In the genomic region with DNA sequence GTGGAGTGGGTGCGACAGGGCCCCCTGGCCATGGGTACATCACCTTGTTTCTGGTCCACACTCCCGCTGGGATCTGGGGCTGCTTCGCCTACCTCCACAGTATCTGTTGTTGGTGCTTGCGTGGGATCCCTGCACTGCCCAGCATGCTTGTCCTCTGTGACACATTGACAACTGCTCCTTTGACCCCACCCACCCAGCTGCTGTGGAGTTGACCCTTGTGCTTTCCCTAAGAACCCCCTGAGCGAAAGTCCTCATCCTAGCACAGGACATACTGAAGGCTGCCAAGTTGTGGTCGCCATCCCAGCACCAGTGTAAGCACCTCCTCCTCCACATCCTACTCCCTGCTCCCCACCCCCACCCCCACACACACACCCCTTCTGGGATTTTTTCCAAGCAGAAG, we compare ENCODE assay signal across 15 mouse cellular contexts.
DNase-seq lines count a peak whose midpoint lies in the region; ATAC-seq lines count a peak whose summit lies in the region.
"Had no signal": no experiment of that assay in that cellular context is flagged by ENCODE, and none has a peak within 500 bp of the region (broad histone marks: within the 10 kb centered on the region; RNA-seq: fewer than 3 reads in every experiment).

No protein-coding gene starts in this region.

- no peak overlapping the region for H3K4me3 ChIP-seq in heart, embryonic 11.5 days (ENCODE audit: low read depth, low read length)
- H3K4me3 ChIP-seq in lung, embryonic 16.5 days (ENCODE audit: low read length): no peak overlapping the region
- H3K4me3 ChIP-seq: embryonic facial prominence, embryonic 10.5 days; forebrain, embryonic 15.5 days had no signal

- 65% methylated on average over 6 of the region's 6 CpGs for WGBS in heart, embryonic 11.5 days (ENCODE audit: insufficient replicate concordance)
- 46% methylated on average over 6 of the region's 6 CpGs for WGBS in lung, embryonic 16.5 days

- no peak for DNase-seq in heart, postnatal 36 days
- no peak for DNase-seq in lung, adult 18-20 months
- peak; percentile 89 for DNase-seq in kidney, adult 9 months
- peak; percentile 74 to 86 for DNase-seq in kidney, postnatal 36 days
- DNase-seq in testis, postnatal 14 days (ENCODE audit: low spot score): no peak
- DNase-seq: adrenal gland, postnatal 14 days; cerebellum, adult 18-20 months; layer of hippocampus, adult 9-11 months; midbrain, embryonic 14.5 days; right cerebral cortex, adult 18-20 months had no signal

- H3K27me3 ChIP-seq in heart, embryonic 11.5 days (ENCODE audit: control insufficient read depth, insufficient read depth, low read length): no peaks in the 10 kb centered on the region
- H3K27me3 ChIP-seq in lung, embryonic 16.5 days (ENCODE audit: control insufficient read depth, insufficient read depth, low read depth, low read length): no peaks in the 10 kb centered on the region
- H3K27me3 ChIP-seq: forebrain, embryonic 15.5 days had no signal

- 0 out of 2 replicates have a peak, but pooled peaks have one; percentile 31 for ATAC-seq in heart, embryonic 11.5 days (replicated peaks; ENCODE audit: insufficient number of reproducible peaks, low FRiP score, low TSS enrichment)
- peak; percentile 37; the same call in 1 of the 2 replicates for ATAC-seq in lung, embryonic 16.5 days (ENCODE audit: low read depth)
- no peak for ATAC-seq in inflammation-experienced regulatory T-cells, adult 6 months
- ATAC-seq: forebrain, embryonic 15.5 days had no signal

- no peaks in the 10 kb centered on the region for H3K4me1 ChIP-seq in heart, embryonic 11.5 days (ENCODE audit: control insufficient read depth, insufficient read depth, low read length)
- peaks cover 9% of the 10 kb centered on the region for H3K4me1 ChIP-seq in lung, embryonic 16.5 days (replicated peaks; ENCODE audit: control insufficient read depth, insufficient read depth, low read length)

- no peak overlapping the region for H3K27ac ChIP-seq in heart, embryonic 11.5 days (ENCODE audit: low read depth, low read length)
- H3K27ac ChIP-seq in lung, embryonic 16.5 days (ENCODE audit: low read length): peak overlapping the region; percentile 22; the same call in 1 of the 2 replicates
- H3K27ac ChIP-seq: embryonic facial prominence, embryonic 10.5 days; forebrain, embryonic 15.5 days had no signal

- no peak overlapping the region for H3K4me2 ChIP-seq in heart, embryonic 11.5 days
- no peak overlapping the region for H3K4me2 ChIP-seq in lung, embryonic 16.5 days (ENCODE audit: low read depth, low read length)
- H3K4me2 ChIP-seq: forebrain, embryonic 15.5 days had no signal

- H3K9me3 ChIP-seq in heart, embryonic 11.5 days (replicated peaks; ENCODE audit: control insufficient read depth, low read length): no peaks in the 10 kb centered on the region
- no peaks in the 10 kb centered on the region for H3K9me3 ChIP-seq in lung, embryonic 16.5 days (ENCODE audit: control insufficient read depth, low read length)
- H3K9me3 ChIP-seq: embryonic facial prominence, embryonic 10.5 days; forebrain, embryonic 15.5 days had no signal

- no peaks in the 10 kb centered on the region for H3K36me3 ChIP-seq in heart, embryonic 11.5 days (ENCODE audit: control insufficient read depth, insufficient read depth, low read length)
- H3K36me3 ChIP-seq in lung, embryonic 16.5 days (ENCODE audit: control insufficient read depth, insufficient read depth, low read length): no peaks in the 10 kb centered on the region
- H3K36me3 ChIP-seq: embryonic facial prominence, embryonic 10.5 days; forebrain, embryonic 15.5 days had no signal

- intact Hi-C loops in heart, postnatal 36 days (cut with DNase I): no loop called here

- H3K9ac ChIP-seq in heart, embryonic 11.5 days (ENCODE audit: low read depth, low read length): no peak overlapping the region
- no peak overlapping the region for H3K9ac ChIP-seq in lung, embryonic 16.5 days (ENCODE audit: low read length)
- H3K9ac ChIP-seq: forebrain, embryonic 15.5 days had no signal

Comparison
In these comparisons a context has a peak if more than half of its experiments do, and no peak if none do; other contexts are left out.
1. DNase-seq: peak in kidney, adult 9 months (single experiment) and kidney, postnatal 36 days (2 of 2); none in heart, postnatal 36 days (0 of 2), lung, adult 18-20 months (0 of 2) and testis, postnatal 14 days (single experiment).